Mouse (Mus musculus): ENCODE measurements around the gene Kdm1b. TPM values are rescaled to one million over a fixed set of nuclear protein-coding genes. Genes with fewer than 3 reads are reported as not detected.

Kdm1b gene
- polyA plus RNA-seq, 1 experiment from 2014 or later = 11.6 TPM

DNA sequence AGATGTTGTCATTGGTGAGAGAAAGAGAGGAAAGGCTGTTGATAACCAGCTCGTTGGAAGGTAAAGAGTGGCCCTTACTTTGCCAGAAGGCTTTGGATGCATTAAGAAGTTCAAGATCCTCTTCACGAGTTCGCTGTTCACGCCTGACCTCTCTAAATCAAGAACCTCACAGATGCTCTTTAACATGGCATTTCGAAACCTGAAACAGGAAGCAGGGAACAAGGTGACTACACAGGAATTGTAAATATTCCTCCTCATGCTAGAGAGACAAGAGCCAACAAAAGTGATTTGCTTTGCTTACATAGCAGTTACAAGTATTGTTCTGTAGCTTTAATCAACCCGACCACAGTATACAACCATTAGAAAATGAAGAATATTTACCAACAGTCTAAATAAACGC lies 56.0 kb downstream of the Kdm1b start:
- no peak overlapping the region for H3K4me3 ChIP-seq (replicated peaks; ENCODE audit: low read depth, low read length)
- H3K27me3 ChIP-seq (ENCODE audit: insufficient read depth, low read length) = no peaks in the 10 kb centered on the region
- H3K4me2 ChIP-seq (ENCODE audit: low read length) = no peak overlapping the region
- ATAC-seq (replicated peaks; ENCODE audit: low FRiP score, low read depth) = no peak
- peaks cover 37% of the 10 kb centered on the region for H3K36me3 ChIP-seq (ENCODE audit: insufficient read depth, low read length)
- H3K27ac ChIP-seq = no peak overlapping the region
- no peak for TF ChIP-seq CTCF (IDR thresholded peaks at IDR 0.05; ENCODE audit: low read depth)
- WGBS = 41% methylated on average over 7 of the region's 7 CpGs
- no peaks in the 10 kb centered on the region for H3K9me3 ChIP-seq (replicated peaks; ENCODE audit: low read length)
- DNase-seq (ENCODE audit: low spot score) = no peak
- peaks cover 8% of the 10 kb centered on the region for H3K4me1 ChIP-seq (replicated peaks; ENCODE audit: insufficient read depth, low read length)
- H3K9ac ChIP-seq (ENCODE audit: low read depth, low read length) = no peak overlapping the region

- no peak for TF ChIP-seq CTCF (IDR thresholded peaks at IDR 0.05; ENCODE audit: low read depth)
- peaks cover 8% of the 10 kb centered on the region for H3K4me1 ChIP-seq (replicated peaks; ENCODE audit: insufficient read depth, low read length)
- H3K27me3 ChIP-seq (ENCODE audit: insufficient read depth, low read length) = no peaks in the 10 kb centered on the region
- H3K4me2 ChIP-seq (ENCODE audit: low read length) = no peak overlapping the region
- no peak overlapping the region for H3K9ac ChIP-seq (ENCODE audit: low read depth, low read length)
- ATAC-seq (replicated peaks; ENCODE audit: low FRiP score, low read depth) = no peak
- no peak overlapping the region for H3K4me3 ChIP-seq (replicated peaks; ENCODE audit: low read depth, low read length)
- H3K27ac ChIP-seq = no peak overlapping the region
- peaks cover 27% of the 10 kb centered on the region for H3K36me3 ChIP-seq (ENCODE audit: insufficient read depth, low read length)
- WGBS = 89% methylated on average over 2 of the region's 2 CpGs
- H3K9me3 ChIP-seq (replicated peaks; ENCODE audit: low read length) = no peaks in the 10 kb centered on the region
- DNase-seq (ENCODE audit: low spot score) = no peak
These were observed 57.3 kb downstream of the Kdm1b start for GRCm38 (mm10) chr13:47100587-47100986.

DNA sequence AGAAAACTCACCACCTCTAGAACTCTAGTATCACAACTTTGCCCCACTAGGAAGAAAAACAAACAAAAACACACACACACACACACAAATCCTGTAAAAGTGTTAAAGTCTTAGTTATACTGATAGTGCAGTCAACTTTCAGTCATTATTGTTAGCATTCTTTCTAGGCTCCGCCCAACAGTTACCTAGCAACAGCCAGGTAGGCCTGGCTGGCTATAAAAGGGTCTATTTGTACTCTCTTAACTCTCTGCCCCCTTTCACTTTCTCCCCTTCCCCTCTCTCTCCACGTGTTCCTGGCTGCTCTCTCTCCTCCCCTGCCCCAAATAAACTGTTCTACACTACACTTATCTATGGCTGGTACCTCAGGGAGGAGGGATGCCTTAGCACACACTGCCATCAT lies 60.8 kb downstream of the Kdm1b start:
- 29% methylated on average over 2 of the region's 2 CpGs for WGBS
- no peak for TF ChIP-seq CTCF (IDR thresholded peaks at IDR 0.05; ENCODE audit: low read depth)
- no peak overlapping the region for H3K27ac ChIP-seq
- H3K36me3 ChIP-seq (ENCODE audit: insufficient read depth, low read length) = peaks cover 5% of the 10 kb centered on the region; the same call in 1 of the 2 replicates
- ATAC-seq (replicated peaks; ENCODE audit: low FRiP score, low read depth) (no peak), DNase-seq (ENCODE audit: low spot score) (no peak)
- H3K9me3 ChIP-seq (replicated peaks; ENCODE audit: low read length) = no peaks in the 10 kb centered on the region
- H3K4me1 ChIP-seq (replicated peaks; ENCODE audit: insufficient read depth, low read length) = peaks cover 8% of the 10 kb centered on the region
- peak overlapping the region; percentile 83 for H3K4me3 ChIP-seq (replicated peaks; ENCODE audit: low read depth, low read length)
- no peaks in the 10 kb centered on the region for H3K27me3 ChIP-seq (ENCODE audit: insufficient read depth, low read length)
- peak overlapping the region; percentile 71 for H3K4me2 ChIP-seq (ENCODE audit: low read length)
- no peak overlapping the region for H3K9ac ChIP-seq (ENCODE audit: low read depth, low read length)

DNA sequence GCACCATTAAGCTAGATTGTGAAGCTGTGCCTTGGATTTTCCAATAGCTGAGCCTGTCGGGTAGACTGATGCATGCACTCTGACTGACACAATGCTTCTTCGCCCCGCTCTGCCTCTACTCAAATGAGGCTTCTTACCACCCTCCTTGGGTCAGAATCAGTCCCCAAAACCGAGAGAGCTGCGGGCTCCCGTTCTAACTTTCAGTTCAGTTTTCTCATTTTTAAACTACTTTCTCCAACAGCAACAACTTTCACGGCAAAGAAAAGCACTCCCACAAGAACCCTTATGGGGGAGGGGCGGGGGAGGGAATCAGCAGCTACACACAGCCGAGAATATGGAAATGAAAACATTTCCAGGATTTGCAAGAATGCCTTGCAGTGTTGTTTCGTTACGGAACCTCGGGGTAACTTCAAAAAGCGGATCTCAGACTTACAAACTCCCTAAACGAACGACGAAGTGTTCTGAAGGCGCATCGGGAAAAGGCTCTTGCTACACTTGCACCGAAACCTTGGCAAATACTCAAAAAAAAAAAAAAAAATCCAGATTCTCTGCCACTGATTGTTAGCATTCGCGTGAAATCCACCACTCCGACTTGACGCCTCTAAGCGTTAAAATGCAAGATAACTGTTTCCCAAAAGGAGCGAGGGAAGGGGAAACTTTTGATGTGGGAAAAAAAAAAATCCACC lies 61.7 kb downstream of the Kdm1b start:
- Histone ChIP-seq H3K9ac (ENCODE audit: low read depth, low read length) (peak overlapping the region; percentile 91), H3K27me3 (ENCODE audit: insufficient read depth, low read length) (no peaks in the 10 kb centered on the region), H3K4me2 (ENCODE audit: low read length) (peak overlapping the region; percentile 71), H3K9me3 (replicated peaks; ENCODE audit: low read length) (no peaks in the 10 kb centered on the region), H3K36me3 (ENCODE audit: insufficient read depth, low read length) (0 out of 2 replicates have a peak, but pooled peaks cover 3% of the 10 kb centered on the region), H3K4me3 (replicated peaks; ENCODE audit: low read depth, low read length) (peak overlapping the region; percentile 83), H3K27ac (peak overlapping the region; percentile 99), H3K4me1 (replicated peaks; ENCODE audit: insufficient read depth, low read length) (peaks cover 8% of the 10 kb centered on the region)
- WGBS = under 1% methylated on average over 25 of the region's 25 CpGs
- ATAC-seq (replicated peaks; ENCODE audit: low FRiP score, low read depth) (no peak), DNase-seq (ENCODE audit: low spot score) (peak; percentile 53)
- TF ChIP-seq CTCF (IDR thresholded peaks at IDR 0.05; ENCODE audit: low read depth) = no peak

GRCm38 (mm10) chr13:47105711-47106579 lies 62.6 kb downstream of the Kdm1b start, which contains the start of gene Dek:
Dek (minus strand) TSS chr13:47106201.
- H3K9ac ChIP-seq (ENCODE audit: low read depth, low read length) = peak within 1 kb of the TSS; percentile 91
- H3K4me3 ChIP-seq (replicated peaks; ENCODE audit: low read depth, low read length) = peak within 1 kb of the TSS; percentile 83
- ATAC-seq (replicated peaks; ENCODE audit: low FRiP score, low read depth) (peak; percentile 92), DNase-seq (ENCODE audit: low spot score) (peak; percentile 96)
- TF ChIP-seq CTCF (IDR thresholded peaks at IDR 0.05; ENCODE audit: low read depth) = peak; percentile 52
- H3K4me1 ChIP-seq (replicated peaks; ENCODE audit: insufficient read depth, low read length) = peaks cover 8% of the 10 kb centered on the region
- under 1% methylated on average over 119 of the region's 129 CpGs for WGBS
- no peaks in the 10 kb centered on the region for H3K9me3 ChIP-seq (replicated peaks; ENCODE audit: low read length)
- peak within 1 kb of the TSS; percentile 99 for H3K27ac ChIP-seq
- H3K4me2 ChIP-seq (ENCODE audit: low read length) = peak within 1 kb of the TSS; percentile 71
- no peaks in the 10 kb centered on the region for H3K36me3 ChIP-seq (ENCODE audit: insufficient read depth, low read length)
- no peaks in the 10 kb centered on the region for H3K27me3 ChIP-seq (ENCODE audit: insufficient read depth, low read length)

DNA sequence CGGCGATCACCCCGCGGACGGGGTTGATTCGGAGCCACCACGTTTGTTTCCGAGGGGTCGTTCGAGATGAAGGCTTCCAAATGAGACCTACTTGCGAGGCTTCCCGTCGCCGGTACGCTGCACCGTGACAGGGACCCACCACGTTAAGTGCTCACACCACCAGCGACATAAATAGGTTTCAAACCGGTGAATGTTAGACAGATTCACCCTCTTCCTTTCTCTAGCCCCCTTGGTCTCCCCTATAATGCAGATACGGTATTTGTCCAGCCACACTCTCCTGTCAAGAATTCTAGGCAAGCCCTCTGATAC lies 63.2 kb downstream of the Kdm1b start:
- DNase-seq (ENCODE audit: low spot score) (no peak), ATAC-seq (replicated peaks; ENCODE audit: low FRiP score, low read depth) (peak; percentile 19; the same call in 1 of the 2 replicates)
- WGBS = under 1% methylated on average over 20 of the region's 20 CpGs
- H3K4me2 ChIP-seq (ENCODE audit: low read length) = peak overlapping the region; percentile 71
- peak overlapping the region; percentile 99 for H3K27ac ChIP-seq
- H3K27me3 ChIP-seq (ENCODE audit: insufficient read depth, low read length) = no peaks in the 10 kb centered on the region
- H3K9ac ChIP-seq (ENCODE audit: low read depth, low read length) = peak overlapping the region; percentile 91
- H3K4me1 ChIP-seq (replicated peaks; ENCODE audit: insufficient read depth, low read length) = peaks cover 8% of the 10 kb centered on the region
- TF ChIP-seq CTCF (IDR thresholded peaks at IDR 0.05; ENCODE audit: low read depth) = no peak
- H3K9me3 ChIP-seq (replicated peaks; ENCODE audit: low read length) = no peaks in the 10 kb centered on the region
- no peaks in the 10 kb centered on the region for H3K36me3 ChIP-seq (ENCODE audit: insufficient read depth, low read length)
- H3K4me3 ChIP-seq (replicated peaks; ENCODE audit: low read depth, low read length) = peak overlapping the region; percentile 83
